Mouse (Mus musculus) midbrain, embryonic 10.5 days (tissue): ENCODE measurements at regions not wholly inside any gene's neighbourhood (a gene's known extent, or its start where the extent isn't known, plus 50 kb on each side); places are given as distances from the start of the nearest gene placed in this dataset.
"Not testable (repeated sequence)": the region's sequence is repeated elsewhere in the genome, so short reads cannot be mapped to it uniquely, and the experiment has no call there.

ENCODE experiments used
- DNase-seq: peaks from one replicate; pipeline ENCODE4 v3.0.0-alpha.2; 2017; ENCODE audit warnings: low spot score
- H3K27ac ChIP-seq: fragments of 300-500 bp; sonication (generic); replicated peaks from 2 replicates; pipeline ENCODE4 v1.5.1; 2016; ENCODE audit warnings: mild to moderate bottlenecking
- H3K27me3 ChIP-seq: fragments of 300-500 bp; sonication (generic); 2 replicates; pipeline ENCODE4 v1.6.1; 2016; ENCODE audit warnings: low read depth, mild to moderate bottlenecking; ENCODE audit not compliant: poor library complexity, severe bottlenecking
- H3K36me3 ChIP-seq: fragments of 300-500 bp; sonication (generic); 2 replicates; pipeline ENCODE4 v1.6.1; 2016; ENCODE audit warnings: mild to moderate bottlenecking, moderate library complexity
- H3K4me1 ChIP-seq: fragments of 300-500 bp; sonication (generic); 2 replicates; pipeline ENCODE4 v1.6.1; 2016
- H3K4me3 ChIP-seq: fragments of 300-500 bp; sonication (generic); 2 replicates; pipeline ENCODE4 v1.5.1; 2016; ENCODE audit warnings: mild to moderate bottlenecking, moderate library complexity
- H3K9me3 ChIP-seq: fragments of 300-500 bp; sonication (generic); replicated peaks from 2 replicates; pipeline ENCODE4 v1.6.1; 2016; ENCODE audit warnings: mild to moderate bottlenecking
- WGBS: fragments of 180-500 bp; shearing (Covaris S2); methylation state at CpG from one replicate; pipeline ENCODE4 v1.1.7; 2016; 5-methylcytosine and 5-hydroxymethylcytosine counted together

DNA sequence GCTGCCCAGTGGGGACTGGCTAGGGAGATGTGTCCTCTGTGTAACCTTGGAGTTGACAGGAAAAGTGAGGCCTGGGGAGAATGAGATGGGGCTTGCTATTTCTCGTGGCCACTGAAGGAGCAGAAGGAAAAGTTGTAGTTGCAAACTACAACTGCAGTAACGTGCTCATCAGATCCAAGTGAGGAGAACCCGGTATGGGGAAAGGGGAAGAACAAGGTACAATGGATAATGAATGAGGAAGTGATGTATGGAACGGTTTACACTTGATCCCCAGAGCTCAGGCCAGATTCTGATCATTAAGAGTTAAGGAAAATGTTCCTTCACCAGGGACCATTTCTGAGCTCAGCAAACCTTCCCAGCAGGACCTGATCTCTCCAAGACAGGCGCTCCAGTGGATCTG, 92.6 kb downstream of the Phlda1 start:
- no peak overlapping the region for H3K27ac ChIP-seq
- H3K9me3 ChIP-seq: no peaks in the 10 kb centered on the region
- H3K27me3 ChIP-seq: 0 out of 2 replicates have a peak, but pooled peaks cover 6% of the 10 kb centered on the region
- DNase-seq: no peak
- 93% methylated on average over 5 of the region's 5 CpGs for WGBS
- H3K4me1 ChIP-seq: peaks cover 22% of the 10 kb centered on the region
- H3K4me3 ChIP-seq: no peak overlapping the region
- H3K36me3 ChIP-seq: no peaks in the 10 kb centered on the region

DNA sequence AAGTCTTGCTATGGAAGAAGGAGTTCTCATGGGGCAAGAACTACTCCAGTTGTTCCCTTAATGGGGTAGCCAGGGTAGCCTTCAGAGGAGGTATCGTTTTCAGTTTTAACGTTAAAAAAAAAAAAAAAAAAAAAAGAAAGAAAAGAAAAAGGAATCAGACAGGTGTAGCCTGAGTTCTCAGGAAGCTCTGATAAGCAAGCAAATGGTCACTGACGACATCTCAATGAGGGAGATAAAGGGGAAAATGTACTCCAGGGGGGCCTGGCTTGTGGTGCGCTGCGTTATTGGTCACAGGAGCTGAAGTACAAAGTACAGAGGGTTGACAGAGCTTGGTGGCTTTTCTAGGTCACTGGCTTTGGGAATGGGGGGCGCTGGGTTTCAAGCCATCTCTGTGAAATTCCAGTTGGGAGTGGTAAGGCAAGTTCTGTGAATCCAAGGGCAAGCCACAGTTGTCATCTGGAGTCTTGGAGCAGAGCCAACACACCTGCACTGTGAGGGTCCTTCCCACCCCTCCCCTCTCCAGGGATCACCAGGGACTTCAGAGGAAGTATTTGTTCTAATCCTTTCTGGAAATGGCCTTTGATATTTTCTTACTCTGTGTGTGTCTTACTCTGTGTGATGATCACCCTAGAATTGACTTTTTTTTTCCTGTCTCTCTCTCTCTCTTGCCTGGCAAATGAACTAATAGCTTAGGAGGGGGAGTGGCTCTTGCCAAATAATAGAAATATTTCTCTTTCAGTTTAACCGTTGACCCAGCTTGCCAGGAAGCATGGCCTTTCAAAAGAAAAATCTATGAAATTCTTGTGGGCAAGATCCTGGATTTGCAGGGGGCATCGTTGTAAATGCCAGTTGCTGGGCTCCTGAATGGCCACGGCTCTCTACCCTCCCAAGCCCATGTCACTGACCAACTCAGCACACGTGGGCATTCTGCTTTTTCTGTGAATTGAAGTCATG, 93.5 kb downstream of the Phlda1 start:
- DNase-seq: no peak
- Histone ChIP-seq H3K27ac (no peak overlapping the region), H3K27me3 (0 out of 2 replicates have a peak, but pooled peaks cover 6% of the 10 kb centered on the region), H3K4me1 (peaks cover 22% of the 10 kb centered on the region), H3K36me3 (no peaks in the 10 kb centered on the region), H3K4me3 (no peak overlapping the region), H3K9me3 (no peaks in the 10 kb centered on the region)
- 73% methylated on average over 10 of the region's 10 CpGs for WGBS

DNA sequence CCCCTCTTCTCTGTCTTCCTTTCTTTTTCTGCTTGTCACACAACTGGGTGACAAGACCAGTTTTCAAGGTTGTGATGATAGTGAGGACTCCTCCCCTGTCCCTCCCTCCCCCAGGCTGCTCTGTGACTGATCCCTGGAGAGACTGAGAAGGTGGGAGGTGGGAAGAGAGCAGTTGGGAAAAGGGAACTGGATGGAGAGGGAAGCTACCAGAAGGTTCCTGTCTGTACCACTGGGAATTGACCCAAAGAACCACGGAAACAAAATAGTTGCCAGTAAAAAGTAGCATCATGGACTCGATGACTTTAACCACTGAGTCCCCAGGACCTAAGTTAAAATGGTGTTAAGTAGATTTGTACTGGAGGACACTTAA, 94.2 kb downstream of the Phlda1 start:
- no peak overlapping the region for H3K4me3 ChIP-seq
- H3K4me1 ChIP-seq: peaks cover 22% of the 10 kb centered on the region
- 0 out of 2 replicates have a peak overlapping the region, but pooled peaks have one; percentile 23 for H3K27ac ChIP-seq
- WGBS: 64% methylated on average over 2 of the region's 2 CpGs
- H3K27me3 ChIP-seq: 0 out of 2 replicates have a peak, but pooled peaks cover 6% of the 10 kb centered on the region
- H3K36me3 ChIP-seq: no peaks in the 10 kb centered on the region
- no peaks in the 10 kb centered on the region for H3K9me3 ChIP-seq
- no peak for DNase-seq

DNA sequence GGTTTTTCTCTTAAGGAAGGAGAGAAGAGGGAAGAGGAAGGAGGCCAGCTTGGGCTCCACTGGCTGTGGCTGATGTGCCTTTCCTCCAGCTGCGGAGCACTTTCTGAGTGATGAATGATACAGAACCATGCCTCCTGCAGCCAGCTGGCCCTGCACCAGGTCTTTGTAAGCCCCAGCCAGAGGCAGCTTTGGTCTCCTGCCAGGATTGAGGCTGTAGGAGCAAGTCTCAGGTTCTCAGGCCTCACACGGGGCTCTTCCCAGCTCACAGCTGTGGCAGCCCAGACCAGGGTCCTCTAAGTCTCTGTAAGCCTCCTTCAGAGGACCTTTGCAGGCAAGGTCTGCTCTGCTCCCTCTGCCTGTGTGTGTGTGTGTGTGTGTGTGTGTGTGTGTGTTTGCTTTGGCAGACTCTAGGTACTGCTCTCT, 94.6 kb downstream of the Phlda1 start:
- no peaks in the 10 kb centered on the region for H3K36me3 ChIP-seq
- peaks cover 18% of the 10 kb centered on the region for H3K4me1 ChIP-seq
- DNase-seq: no peak
- H3K4me3 ChIP-seq: no peak overlapping the region
- H3K27ac ChIP-seq: 0 out of 2 replicates have a peak overlapping the region, but pooled peaks have one; percentile 23
- WGBS: 44% methylated on average over 2 of the region's 2 CpGs
- no peaks in the 10 kb centered on the region for H3K9me3 ChIP-seq
- H3K27me3 ChIP-seq: 0 out of 2 replicates have a peak, but pooled peaks cover 6% of the 10 kb centered on the region

DNA sequence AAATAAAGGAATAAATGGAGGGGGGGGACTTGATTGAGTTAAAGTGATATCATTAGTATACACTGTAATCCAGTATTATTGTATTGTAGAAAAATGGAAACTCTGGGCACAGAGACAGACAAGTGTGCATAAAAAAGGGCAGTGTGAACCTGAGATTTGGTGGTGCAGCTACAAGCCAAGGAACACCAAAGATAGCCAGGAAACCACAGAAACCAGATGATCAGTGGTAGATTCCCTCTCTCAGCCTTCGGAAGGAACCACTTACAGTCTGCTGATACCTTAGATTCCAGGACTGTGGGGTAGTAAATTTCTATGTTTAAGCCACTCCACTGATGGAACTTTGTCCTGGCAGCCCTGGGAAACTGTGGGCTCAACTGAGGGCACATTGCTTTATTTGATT, 97.1 kb downstream of the Phlda1 start:
- WGBS: 91% methylated on average over 1 of the region's 1 CpGs
- Histone ChIP-seq H3K27me3 (0 out of 2 replicates have a peak, but pooled peaks cover 6% of the 10 kb centered on the region), H3K4me3 (no peak overlapping the region), H3K4me1 (peaks cover 16% of the 10 kb centered on the region), H3K9me3 (no peaks in the 10 kb centered on the region), H3K36me3 (no peaks in the 10 kb centered on the region), H3K27ac (no peak overlapping the region)
- no peak for DNase-seq

DNA sequence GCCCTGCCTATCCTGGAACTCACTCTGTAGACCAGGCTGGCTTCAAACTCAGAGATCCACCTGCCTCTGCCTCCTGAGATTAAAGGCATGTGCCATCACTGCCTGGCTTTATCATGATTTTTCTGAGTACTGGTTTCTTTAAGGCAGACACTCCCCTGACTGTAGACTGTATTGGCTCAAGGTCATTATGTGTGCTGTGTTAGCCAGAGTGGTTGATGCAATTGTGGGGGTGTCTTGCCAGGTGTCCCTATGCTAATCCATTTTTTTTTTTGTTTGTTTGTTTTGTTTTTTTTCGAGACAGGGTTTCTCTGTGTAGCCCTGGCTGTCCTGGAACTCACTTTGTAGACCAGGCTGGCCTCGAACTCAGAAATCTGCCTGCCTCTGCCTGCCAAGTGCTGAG, 101.3 kb downstream of the Phlda1 start:
- WGBS: 82% methylated on average over 2 of the region's 2 CpGs

DNA sequence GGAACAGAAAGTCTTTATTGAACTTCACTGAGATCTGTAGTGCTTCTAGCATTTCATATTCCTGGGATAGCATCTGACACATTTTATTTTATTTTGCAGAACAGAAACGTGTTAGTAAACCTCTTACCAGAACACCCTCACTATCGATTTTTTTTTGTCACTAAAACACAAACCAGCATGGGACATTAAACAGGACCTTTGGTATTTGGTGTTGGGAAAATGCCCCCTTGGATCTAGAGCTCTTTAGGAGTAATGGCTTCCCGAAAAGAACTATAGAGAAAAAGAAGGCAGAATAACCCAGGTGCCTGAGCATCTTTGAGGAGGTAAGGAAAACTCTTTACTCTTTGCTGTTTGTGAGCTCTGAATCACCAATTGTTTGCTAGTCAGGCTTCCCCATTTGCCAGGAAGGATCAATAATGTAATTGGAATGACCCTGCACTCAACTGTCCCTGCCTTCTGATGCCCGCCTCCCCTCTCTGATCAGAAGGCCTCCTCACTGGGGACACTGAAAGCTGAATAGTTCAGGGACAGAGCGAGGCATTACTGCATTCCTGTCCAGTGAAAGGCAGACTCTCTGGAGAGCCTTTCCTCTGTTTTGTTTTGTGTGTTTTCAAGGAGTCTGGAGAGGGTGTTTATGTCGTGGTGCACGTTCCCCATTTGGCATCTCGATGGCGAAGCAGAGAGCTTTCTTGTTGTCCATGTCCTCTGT, 102.5 kb downstream of the Phlda1 start:
- Histone ChIP-seq H3K27ac (no peak overlapping the region), H3K9me3 (no peaks in the 10 kb centered on the region), H3K4me1 (no peaks in the 10 kb centered on the region; the same call in 1 of the 2 replicates), H3K36me3 (no peaks in the 10 kb centered on the region), H3K4me3 (no peak overlapping the region), H3K27me3 (0 out of 2 replicates have a peak, but pooled peaks cover 4% of the 10 kb centered on the region)
- 76% methylated on average over 9 of the region's 9 CpGs for WGBS
- no peak for DNase-seq

More for the DNA sequence above, 101.3 kb downstream of the Phlda1 start:
- H3K9me3 ChIP-seq, H3K4me1 ChIP-seq, DNase-seq, H3K27me3 ChIP-seq, H3K36me3 ChIP-seq, H3K4me3 ChIP-seq, H3K27ac ChIP-seq: not testable (repeated sequence)

DNA sequence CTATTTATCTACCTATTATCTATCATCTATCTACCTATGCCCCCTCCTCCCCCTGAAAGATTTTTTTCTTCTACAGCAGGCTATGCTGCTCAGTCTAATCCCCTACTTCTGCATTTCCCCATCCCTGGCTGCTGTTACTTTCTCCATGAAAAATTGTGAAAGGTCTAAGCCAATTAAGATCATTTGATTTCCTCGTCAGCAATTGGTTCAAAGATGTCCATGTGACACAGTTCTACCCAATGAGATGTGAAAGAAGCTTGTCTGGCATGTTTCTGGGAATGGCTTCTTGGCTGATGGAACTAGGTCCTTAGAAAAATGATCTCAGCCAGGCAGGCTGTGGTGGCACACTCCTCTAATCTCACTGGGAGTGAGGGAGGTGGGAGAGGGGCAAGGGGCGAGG, 103.8 kb downstream of the Phlda1 start:
- DNase-seq: no peak
- 95% methylated on average over 2 of the region's 2 CpGs for WGBS

DNA sequence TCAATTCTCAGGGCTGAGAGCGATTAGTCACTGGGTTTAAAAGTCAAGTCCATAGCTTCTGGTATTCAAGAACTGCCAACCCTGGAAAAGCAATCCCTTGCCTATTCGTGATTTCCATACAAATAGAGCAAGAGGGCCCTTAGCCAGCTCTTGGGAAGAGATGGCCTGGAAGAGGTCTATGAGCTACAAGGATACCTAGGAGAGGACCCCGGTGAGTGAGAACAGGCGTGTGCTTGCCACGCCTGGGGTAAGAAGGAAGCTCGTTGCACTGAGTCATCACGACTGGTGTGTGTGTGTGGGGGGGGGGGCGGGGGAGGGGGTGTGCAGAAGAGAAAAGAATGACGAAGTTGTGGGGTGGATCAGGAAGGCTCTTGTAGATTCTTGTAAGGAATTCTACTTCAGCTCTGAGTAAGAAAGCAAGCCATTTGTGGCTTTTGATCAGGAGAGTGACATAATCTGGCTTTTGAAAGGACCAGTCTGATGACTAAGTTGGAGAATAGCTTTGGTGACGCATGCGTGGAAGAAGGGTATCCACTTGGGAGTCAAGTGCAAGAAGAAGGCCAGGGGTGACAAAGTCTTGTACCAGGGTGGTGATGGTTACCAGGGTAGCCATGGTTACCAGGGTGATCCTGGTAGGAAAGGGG, 113.7 kb downstream of the Phlda1 start:
- WGBS: 83% methylated on average over 11 of the region's 11 CpGs
- no peaks in the 10 kb centered on the region for H3K36me3 ChIP-seq
- no peak overlapping the region for H3K4me3 ChIP-seq
- peaks cover 8% of the 10 kb centered on the region for H3K4me1 ChIP-seq
- H3K9me3 ChIP-seq: no peaks in the 10 kb centered on the region
- peaks cover 40% of the 10 kb centered on the region for H3K27me3 ChIP-seq
- no peak overlapping the region for H3K27ac ChIP-seq
- no peak for DNase-seq

More for the DNA sequence above, 103.8 kb downstream of the Phlda1 start:
- Histone ChIP-seq H3K4me1 (no peaks in the 10 kb centered on the region; the same call in 1 of the 2 replicates), H3K27ac (no peak overlapping the region), H3K4me3 (no peak overlapping the region), H3K9me3 (no peaks in the 10 kb centered on the region), H3K27me3 (0 out of 2 replicates have a peak, but pooled peaks cover 5% of the 10 kb centered on the region), H3K36me3 (no peaks in the 10 kb centered on the region)

DNA sequence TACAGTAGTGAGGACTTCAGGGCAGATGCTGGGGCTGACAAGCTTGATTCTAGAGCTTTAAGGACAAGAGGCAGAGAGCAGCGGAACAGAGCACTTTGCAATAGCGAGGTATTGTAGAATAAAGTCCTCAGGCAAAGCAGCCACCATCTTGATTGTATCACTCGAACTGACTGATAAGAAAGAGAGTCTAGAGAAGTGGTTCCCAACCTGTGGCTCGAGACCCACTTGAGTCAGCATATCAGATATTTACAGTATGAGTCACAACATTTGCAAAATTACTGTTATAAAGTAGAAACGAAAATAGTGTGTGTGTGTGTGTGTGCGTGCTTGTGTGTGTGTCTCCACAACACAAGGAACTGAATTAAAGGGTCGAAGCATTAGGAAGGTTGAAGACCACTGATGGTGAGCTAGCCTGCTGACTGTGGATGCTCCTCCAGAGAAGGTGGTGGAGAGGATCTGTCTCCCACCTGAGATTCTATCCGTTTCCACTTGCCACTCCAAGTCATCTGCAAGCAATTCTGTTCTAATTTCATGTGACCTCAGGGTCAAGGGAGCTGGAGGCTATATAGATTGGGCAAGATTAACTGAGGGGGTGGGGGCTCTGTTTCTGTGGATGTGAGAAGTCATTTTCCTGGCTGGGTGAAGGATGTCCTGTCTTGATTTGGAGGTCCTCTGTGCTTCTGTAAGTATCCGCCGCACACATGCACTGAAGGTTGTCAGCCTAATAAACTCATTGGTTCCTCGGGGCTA, 115.0 kb downstream of the Phlda1 start:
- H3K27ac ChIP-seq: no peak overlapping the region
- 85% methylated on average over 11 of the region's 11 CpGs for WGBS
- peaks cover 10% of the 10 kb centered on the region for H3K4me1 ChIP-seq
- H3K27me3 ChIP-seq: peaks cover 54% of the 10 kb centered on the region
- H3K9me3 ChIP-seq: no peaks in the 10 kb centered on the region
- H3K4me3 ChIP-seq: no peak overlapping the region
- no peak for DNase-seq
- no peaks in the 10 kb centered on the region for H3K36me3 ChIP-seq

DNA sequence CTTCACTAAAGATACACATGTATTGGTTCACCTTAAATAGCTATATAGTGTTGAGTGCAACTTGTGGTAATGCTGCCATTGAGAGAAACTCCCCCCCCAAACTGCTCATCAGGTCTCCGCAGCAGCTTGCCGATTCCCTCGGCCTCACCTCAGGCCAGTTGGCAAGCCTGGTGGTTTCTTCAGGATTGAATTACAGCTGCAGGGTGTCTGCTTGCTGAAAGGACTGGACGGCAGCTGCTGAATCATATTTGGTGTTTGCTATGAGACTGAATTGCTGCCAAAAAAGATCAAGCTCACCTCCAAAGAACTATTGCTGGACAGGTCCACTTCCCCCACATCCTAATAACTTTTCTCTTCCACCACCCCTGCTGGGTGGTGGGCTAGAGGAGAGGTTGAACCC, 116.7 kb downstream of the Phlda1 start:
- WGBS: 65% methylated on average over 4 of the region's 4 CpGs
- Histone ChIP-seq H3K9me3 (no peaks in the 10 kb centered on the region), H3K4me1 (peaks cover 10% of the 10 kb centered on the region), H3K27me3 (peaks cover 69% of the 10 kb centered on the region), H3K27ac (no peak overlapping the region), H3K4me3 (no peak overlapping the region), H3K36me3 (no peaks in the 10 kb centered on the region)
- DNase-seq: no peak

DNA sequence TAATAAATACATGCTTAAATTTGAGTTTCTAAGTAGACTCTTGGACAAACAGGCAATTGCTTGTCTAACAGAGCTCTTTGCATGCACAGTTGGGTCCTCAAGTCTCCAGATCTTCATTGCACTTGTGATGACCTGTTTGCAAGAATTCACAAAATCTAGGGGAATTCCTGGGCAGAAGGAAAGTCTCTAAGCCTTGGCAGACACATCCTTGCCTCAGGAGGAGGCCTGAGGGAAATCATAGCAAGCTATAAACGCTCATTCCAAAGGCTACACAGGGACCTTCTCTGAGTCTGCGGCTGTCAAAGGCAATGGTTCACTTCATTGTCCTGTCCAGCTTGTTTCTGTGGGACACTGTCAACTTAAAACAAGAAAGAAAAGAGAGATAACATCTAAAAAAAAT, 117.9 kb downstream of the Phlda1 start:
- peaks cover 10% of the 10 kb centered on the region for H3K4me1 ChIP-seq
- WGBS: 49% methylated on average over 2 of the region's 2 CpGs
- H3K27me3 ChIP-seq: peaks cover 80% of the 10 kb centered on the region
- no peak overlapping the region for H3K4me3 ChIP-seq
- H3K27ac ChIP-seq: no peak overlapping the region
- no peak for DNase-seq
- H3K36me3 ChIP-seq: no peaks in the 10 kb centered on the region
- H3K9me3 ChIP-seq: no peaks in the 10 kb centered on the region
